Mouse (Mus musculus) E14TG2a.4 (cell line): ENCODE data around the gene Atxn2l.

Experiments
- H3K27me3 ChIP-seq: 2 replicates; pipeline ENCODE4 v1.6.1; 2014; ENCODE audit warnings: low read length, control low read depth; ENCODE audit not compliant: insufficient read depth
- H3K36me3 ChIP-seq: 2 replicates; pipeline ENCODE4 v1.6.1; 2014; ENCODE audit warnings: low read length, control low read depth; ENCODE audit not compliant: insufficient read depth
- H3K4me1 ChIP-seq: replicated peaks from 2 replicates; pipeline ENCODE4 v1.6.1; 2014; ENCODE audit warnings: low read depth, low read length, control low read depth
- H3K4me3 ChIP-seq: replicated peaks from 2 replicates; pipeline ENCODE4 v1.5.1; 2014; ENCODE audit warnings: mild to moderate bottlenecking, low read length
- H3K9me3 ChIP-seq: 2 replicates; pipeline ENCODE4 v1.6.1; 2014; ENCODE audit warnings: low read length, control low read depth
- CTCF ChIP-seq: conservative IDR thresholded peaks from 2 replicates; pipeline ENCODE4 v1.5.1; 2014; ENCODE audit warnings: low read length
- NANOG ChIP-seq: IDR thresholded peaks from 2 replicates; pipeline ENCODE4 v1.6.1; 2014; ENCODE audit warnings: borderline replicate concordance, low read length, mixed read lengths
- POU5F1 ChIP-seq: IDR thresholded peaks from 2 replicates; pipeline ENCODE4 v1.6.1; 2014; ENCODE audit warnings: low read length, borderline replicate concordance

Atxn2l gene

GRCm38 (mm10) chr7:126452244-126452643 is 51.0 kb downstream of the Atxn2l start:
- Histone ChIP-seq H3K36me3 (peaks cover 6% of the 10 kb centered on the region; the same call in 1 of the 2 replicates), H3K4me3 (no peak overlapping the region), H3K27me3 (peaks cover 4% of the 10 kb centered on the region; the same call in 1 of the 2 replicates), H3K9me3 (no peaks in the 10 kb centered on the region), H3K4me1 (peaks cover 16% of the 10 kb centered on the region)
- TF ChIP-seq POU5F1 (no peak), NANOG (no peak), CTCF (no peak)

GRCm38 (mm10) chr7:126450641-126451040 is 52.6 kb downstream of the Atxn2l start:
- no peaks in the 10 kb centered on the region for H3K9me3 ChIP-seq
- peaks cover 32% of the 10 kb centered on the region for H3K4me1 ChIP-seq
- peak overlapping the region; percentile 35; the same call in 1 of the 2 replicates for H3K4me3 ChIP-seq
- peaks cover 13% of the 10 kb centered on the region for H3K36me3 ChIP-seq
- no peaks in the 10 kb centered on the region; the same call in 1 of the 2 replicates for H3K27me3 ChIP-seq
- TF ChIP-seq NANOG (no peak), CTCF (no peak), POU5F1 (no peak)

DNA sequence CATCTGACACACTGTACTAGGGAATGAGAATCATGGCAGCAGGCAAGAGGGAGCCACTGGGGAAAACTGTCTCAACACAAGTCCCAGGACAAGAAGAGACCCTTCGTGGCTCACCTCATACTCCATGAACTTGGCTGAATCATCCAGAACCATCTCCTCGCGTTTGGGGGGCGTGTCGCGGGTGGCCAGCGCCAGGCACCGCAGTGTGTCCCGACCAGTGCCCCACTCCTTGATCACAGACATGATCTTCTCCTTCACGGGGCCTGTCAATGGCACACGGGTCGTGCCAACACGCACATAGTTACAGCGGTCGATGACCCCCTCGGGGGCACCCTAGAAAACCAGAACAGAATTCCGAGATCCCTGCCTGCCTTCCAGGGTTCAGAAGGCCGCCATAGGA is 53.2 kb downstream of the Atxn2l start:
- H3K27me3 ChIP-seq, result no peaks in the 10 kb centered on the region; the same call in 1 of the 2 replicates
- peaks cover 20% of the 10 kb centered on the region for H3K36me3 ChIP-seq
- TF ChIP-seq NANOG (no peak), CTCF (no peak), POU5F1 (no peak)
- peak overlapping the region; percentile 35 for H3K4me3 ChIP-seq
- H3K9me3 ChIP-seq, result no peaks in the 10 kb centered on the region
- H3K4me1 ChIP-seq, result peaks cover 38% of the 10 kb centered on the region

GRCm38 (mm10) chr7:126448481-126448880 is 54.8 kb downstream of the Atxn2l start:
- Histone ChIP-seq H3K36me3 (peaks cover 31% of the 10 kb centered on the region), H3K4me3 (no peak overlapping the region), H3K27me3 (no peaks in the 10 kb centered on the region; the same call in 1 of the 2 replicates), H3K4me1 (peaks cover 38% of the 10 kb centered on the region), H3K9me3 (no peaks in the 10 kb centered on the region)
- TF ChIP-seq POU5F1, result no peak
- TF ChIP-seq NANOG, result no peak
- no peak for TF ChIP-seq CTCF

DNA sequence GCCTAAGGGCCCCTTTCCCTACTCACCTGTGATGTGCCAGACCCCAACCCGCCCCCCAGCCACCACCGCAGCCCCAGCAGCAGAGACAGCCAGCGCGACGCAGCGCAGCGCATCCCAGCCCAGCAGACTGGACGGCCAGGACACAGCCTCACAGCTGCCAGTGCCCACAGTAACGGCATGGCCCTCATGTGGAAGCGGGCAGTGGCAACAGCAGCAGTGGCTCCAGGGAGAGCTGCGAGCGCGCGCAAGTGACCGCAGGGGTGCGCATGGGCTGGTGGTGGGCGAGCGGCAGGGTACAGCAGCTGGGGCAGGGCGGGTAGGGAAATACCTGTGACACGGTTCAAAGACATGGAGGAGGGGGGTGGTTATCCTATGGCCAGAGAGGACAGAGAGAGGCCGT is 57.0 kb downstream of the Atxn2l start:
- TF ChIP-seq NANOG (no peak), POU5F1 (no peak), CTCF (no peak)
- peaks cover 38% of the 10 kb centered on the region for H3K4me1 ChIP-seq
- peak overlapping the region; percentile 67 for H3K4me3 ChIP-seq
- H3K36me3 ChIP-seq, result peaks cover 52% of the 10 kb centered on the region
- H3K9me3 ChIP-seq, result no peaks in the 10 kb centered on the region
- no peaks in the 10 kb centered on the region for H3K27me3 ChIP-seq

- Histone ChIP-seq H3K27me3 (no peaks in the 10 kb centered on the region), H3K36me3 (peaks cover 58% of the 10 kb centered on the region), H3K4me1 (peaks cover 37% of the 10 kb centered on the region), H3K9me3 (no peaks in the 10 kb centered on the region), H3K4me3 (no peak overlapping the region)
- TF ChIP-seq NANOG (no peak), CTCF (no peak), POU5F1 (no peak)
Observed at GRCm38 (mm10) chr7:126445104-126445815, 58.0 kb downstream of the Atxn2l start.

DNA sequence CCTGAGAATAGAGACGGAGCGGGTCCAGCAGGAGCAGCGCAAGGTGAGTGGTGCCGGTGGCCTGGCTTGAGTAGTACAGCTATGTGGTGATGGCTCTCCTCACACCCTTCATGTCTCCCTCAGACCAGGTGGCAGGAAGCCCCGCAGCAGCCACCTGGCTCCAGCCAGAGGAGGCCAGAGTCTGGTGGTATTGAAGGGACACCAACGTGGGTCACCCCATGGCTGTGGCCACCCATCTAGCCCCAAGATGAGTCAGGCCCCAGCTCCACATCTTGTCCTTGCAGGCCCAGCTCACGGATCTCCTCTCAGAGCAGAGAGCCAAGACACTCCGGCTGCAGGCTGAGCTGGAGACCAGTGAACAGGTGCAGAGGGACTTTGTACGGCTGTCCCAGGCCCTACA is 58.7 kb downstream of the Atxn2l start:
- Histone ChIP-seq H3K4me3 (no peak overlapping the region), H3K36me3 (peaks cover 64% of the 10 kb centered on the region), H3K27me3 (no peaks in the 10 kb centered on the region), H3K4me1 (peaks cover 36% of the 10 kb centered on the region), H3K9me3 (no peaks in the 10 kb centered on the region)
- TF ChIP-seq CTCF, result no peak
- TF ChIP-seq POU5F1, result no peak

GRCm38 (mm10) chr7:126443997-126444396 is 59.2 kb downstream of the Atxn2l start:
- no peak overlapping the region for H3K4me3 ChIP-seq
- H3K4me1 ChIP-seq, result peaks cover 35% of the 10 kb centered on the region
- peaks cover 64% of the 10 kb centered on the region for H3K36me3 ChIP-seq
- no peak for TF ChIP-seq NANOG
- TF ChIP-seq POU5F1, result no peak
- TF ChIP-seq CTCF, result no peak
- no peaks in the 10 kb centered on the region for H3K27me3 ChIP-seq
- H3K9me3 ChIP-seq, result no peaks in the 10 kb centered on the region
